ENCODE assay signal across 32 mouse cellular contexts in the genomic region with DNA sequence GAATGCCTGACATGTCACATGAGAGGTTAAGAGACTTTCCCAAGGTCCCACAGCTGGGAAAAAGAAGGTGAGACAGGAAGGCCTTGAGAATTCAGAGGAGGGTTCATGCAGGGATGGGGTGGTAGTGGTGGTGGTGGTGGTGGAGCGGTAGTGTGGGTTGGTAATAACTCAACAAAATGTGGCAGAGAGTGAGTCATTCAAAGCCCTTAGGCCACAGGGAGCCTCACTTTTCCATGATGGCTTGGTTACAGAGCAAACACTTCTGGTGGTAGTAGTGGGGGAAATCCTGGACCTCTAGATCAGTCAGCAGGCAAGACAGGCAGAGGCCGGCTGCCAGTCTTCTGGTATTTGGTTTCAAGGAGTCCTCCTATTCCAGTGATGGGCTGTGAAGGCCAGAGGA. TPM values are rescaled to one million over a fixed set of nuclear protein-coding genes. Genes with fewer than 3 reads are reported as not detected.
DNase-seq lines count a peak whose midpoint lies in the region; ATAC-seq and TF ChIP-seq lines count a peak whose summit lies in the region.
"Had no signal": no experiment of that assay in that cellular context is flagged by ENCODE, and none has a peak within 500 bp of the region (broad histone marks: within the 10 kb centered on the region; RNA-seq: fewer than 3 reads in every experiment).

No protein-coding gene starts in this region.

- H3K4me3 ChIP-seq in stomach, embryonic 15.5 days (replicated peaks) = no peak overlapping the region
- no peak overlapping the region for H3K4me3 ChIP-seq in stomach, postnatal 0 days (ENCODE audit: low read depth, low read length)
- H3K4me3 ChIP-seq: embryonic facial prominence, embryonic 12.5 days; embryonic facial prominence, embryonic 15.5 days; forebrain, embryonic 15.5 days; heart, embryonic 12.5 days; heart, embryonic 15.5 days; hindbrain, embryonic 15.5 days had no signal

- DNase-seq in adrenal gland, postnatal 36 days = peak; percentile 11 to 18
- DNase-seq in adrenal gland, postnatal 10 days = no peak
- DNase-seq in stomach, postnatal 0 days (ENCODE audit: low spot score) = no peak
- peak; percentile 59 for DNase-seq in 416B (ENCODE audit: low read depth)
- no peak for DNase-seq in layer of hippocampus, adult 18-20 months (ENCODE audit: low spot score in 2 of 2)
- DNase-seq in cerebellum, postnatal 14 days = no peak
- DNase-seq: adrenal gland, adult 8-10 months; cerebellum, adult 18-20 months; cerebellum, adult 9-10 months; cerebellum, postnatal 25 days; gastrocnemius, postnatal 10 days; heart, adult 11 months; heart, postnatal 10 days; heart, postnatal 4 days; kidney, adult 2 months had no signal

- peak overlapping the region; percentile 1; the same call in 1 of the 2 replicates for H3K27ac ChIP-seq in stomach, embryonic 15.5 days
- no peak overlapping the region for H3K27ac ChIP-seq in stomach, postnatal 0 days (replicated peaks)
- H3K27ac ChIP-seq: embryonic facial prominence, embryonic 12.5 days; embryonic facial prominence, embryonic 15.5 days; forebrain, embryonic 15.5 days; heart, embryonic 15.5 days; hindbrain, embryonic 15.5 days had no signal

- no peak overlapping the region for H3K9ac ChIP-seq in stomach, embryonic 15.5 days
- no peak overlapping the region for H3K9ac ChIP-seq in stomach, postnatal 0 days (ENCODE audit: low read length)
- H3K9ac ChIP-seq: embryonic facial prominence, embryonic 12.5 days; embryonic facial prominence, embryonic 15.5 days; forebrain, embryonic 15.5 days; heart, embryonic 12.5 days; heart, embryonic 15.5 days; hindbrain, embryonic 15.5 days had no signal

- no peak overlapping the region for H3K4me2 ChIP-seq in stomach, embryonic 15.5 days
- no peak overlapping the region for H3K4me2 ChIP-seq in stomach, postnatal 0 days (replicated peaks; ENCODE audit: low read depth)
- H3K4me2 ChIP-seq: embryonic facial prominence, embryonic 12.5 days; embryonic facial prominence, embryonic 15.5 days; forebrain, embryonic 15.5 days; heart, embryonic 12.5 days; heart, embryonic 15.5 days; hindbrain, embryonic 15.5 days had no signal

- H3K36me3 ChIP-seq in stomach, embryonic 15.5 days = no peaks in the 10 kb centered on the region
- H3K36me3 ChIP-seq in stomach, postnatal 0 days (ENCODE audit: control insufficient read depth, insufficient read depth, low read length) = no peaks in the 10 kb centered on the region
- H3K36me3 ChIP-seq: embryonic facial prominence, embryonic 12.5 days; embryonic facial prominence, embryonic 15.5 days; forebrain, embryonic 15.5 days; heart, embryonic 12.5 days; heart, embryonic 15.5 days; hindbrain, embryonic 15.5 days had no signal

- ATAC-seq in stomach, embryonic 15.5 days (ENCODE audit: insufficient read depth, low FRiP score, low read depth) = no peak
- ATAC-seq in stomach, postnatal 0 days (ENCODE audit: low FRiP score, low TSS enrichment) = no peak
- ATAC-seq: CD4-positive, CD25-positive, alpha-beta regulatory T cell, adult 4 months; forebrain, embryonic 15.5 days; intestine, postnatal 0 days; Patski had no signal

- TF ChIP-seq CTCF in stomach, postnatal 0 days (IDR thresholded peaks at IDR 0.05; ENCODE audit: low read depth) = no peak

- H3K9me3 ChIP-seq in stomach, embryonic 15.5 days = no peaks in the 10 kb centered on the region
- no peaks in the 10 kb centered on the region for H3K9me3 ChIP-seq in stomach, postnatal 0 days (ENCODE audit: control insufficient read depth, low read length)
- H3K9me3 ChIP-seq: embryonic facial prominence, embryonic 12.5 days; embryonic facial prominence, embryonic 15.5 days; forebrain, embryonic 15.5 days; heart, embryonic 12.5 days; heart, embryonic 15.5 days; hindbrain, embryonic 15.5 days had no signal

- WGBS in stomach, embryonic 15.5 days = 83% methylated on average over 2 of the region's 2 CpGs
- 80% methylated on average over 2 of the region's 2 CpGs for WGBS in stomach, postnatal 0 days

- H3K4me1 ChIP-seq in stomach, embryonic 15.5 days = 0 out of 2 replicates have a peak, but pooled peaks cover 2% of the 10 kb centered on the region
- no peaks in the 10 kb centered on the region for H3K4me1 ChIP-seq in stomach, postnatal 0 days (replicated peaks; ENCODE audit: control insufficient read depth, insufficient read depth)
- H3K4me1 ChIP-seq: embryonic facial prominence, embryonic 12.5 days; embryonic facial prominence, embryonic 15.5 days; forebrain, embryonic 15.5 days; heart, embryonic 15.5 days; hindbrain, embryonic 15.5 days had no signal

- TF ChIP-seq EP300 in stomach, postnatal 0 days (optimal IDR thresholded peaks at IDR 0.05) = no peak

- H3K27me3 ChIP-seq in stomach, embryonic 15.5 days (replicated peaks) = no peaks in the 10 kb centered on the region
- H3K27me3 ChIP-seq in stomach, postnatal 0 days (ENCODE audit: control insufficient read depth, insufficient read depth, low read length) = no peaks in the 10 kb centered on the region
- H3K27me3 ChIP-seq: embryonic facial prominence, embryonic 15.5 days; forebrain, embryonic 15.5 days; hindbrain, embryonic 15.5 days; Patski had no signal

RNA-seq across cellular contexts. Expression of gene Alox12b, which starts 15.8 kb away (rescaled TPM):
- not detected for total RNA-seq in adrenal gland, postnatal 36 days (2021)
- total RNA-seq in adrenal gland, postnatal 10 days (2021) = not detected
- polyA plus RNA-seq in stomach, embryonic 15.5 days (2015; fragmentation: Nextera tagmentation; extraction: Ambion mirVana) = 4.2 and 11.5 TPM in 2 replicates
- polyA plus RNA-seq in stomach, postnatal 0 days (2015; fragmentation: Nextera tagmentation; extraction: Ambion mirVana) = 80.5 and 91.8 TPM in 2 replicates
- total RNA-seq in layer of hippocampus, adult 18-20 months (2021) = 10 to 100 TPM; 10.7 to 18.4 TPM
- total RNA-seq: adrenal gland, adult 8-10 months; common myeloid progenitor, adult 5-6 weeks; gastrocnemius, postnatal 10 days; gastrocnemius, postnatal 4 days; heart, adult 8-10 months; heart, postnatal 10 days; heart, postnatal 4 days had no signal
- polyA plus RNA-seq: C2C12; CD4-positive, CD25-positive, alpha-beta regulatory T cell, adult 4 months; forebrain, embryonic 15.5 days; heart, embryonic 12.5 days; Patski had no signal

RNA-seq across cellular contexts. Expression of gene Alox8, which starts 25.0 kb away (rescaled TPM):
- not detected for total RNA-seq in adrenal gland, postnatal 36 days (2021)
- total RNA-seq in adrenal gland, postnatal 10 days (2021) = not detected
- polyA plus RNA-seq in stomach, embryonic 15.5 days (2015; fragmentation: Nextera tagmentation; extraction: Ambion mirVana) = 0.28 and 0.31 TPM in 2 replicates
- 1.2 and 1.3 TPM in 2 replicates for polyA plus RNA-seq in stomach, postnatal 0 days (2015; fragmentation: Nextera tagmentation; extraction: Ambion mirVana)
- total RNA-seq in layer of hippocampus, adult 18-20 months (2021) = 10 to 100 TPM in 1 of 2 experiments, 1 to 10 TPM in 1; 8.6 to 10.1 TPM
- total RNA-seq: adrenal gland, adult 8-10 months; common myeloid progenitor, adult 5-6 weeks; gastrocnemius, postnatal 4 days had no signal
- polyA plus RNA-seq: hindbrain, embryonic 11.5 days; intestine, postnatal 0 days; Patski had no signal

RNA-seq across cellular contexts. Expression of gene Aloxe3, which starts 46.9 kb away (rescaled TPM):
- total RNA-seq in adrenal gland, postnatal 36 days (2021) = 1 to 10 TPM in 1 of 2 experiments, under 1 TPM in 1; 0.63 to 1.1 TPM
- under 1 TPM; 0.60 to 0.76 TPM for total RNA-seq in adrenal gland, postnatal 10 days (2021)
- 0.27 and 1.2 TPM in 2 replicates for polyA plus RNA-seq in stomach, embryonic 15.5 days (2015; fragmentation: Nextera tagmentation; extraction: Ambion mirVana)
- 20.2 and 22.5 TPM in 2 replicates for polyA plus RNA-seq in stomach, postnatal 0 days (2015; fragmentation: Nextera tagmentation; extraction: Ambion mirVana)
- total RNA-seq in layer of hippocampus, adult 18-20 months (2021) = 1 to 10 TPM; 8.6 to 9.1 TPM
- total RNA-seq: common myeloid progenitor, adult 5-6 weeks; heart, adult 8-10 months; heart, postnatal 10 days had no signal
- polyA plus RNA-seq: forebrain, embryonic 11.5 days had no signal

RNA-seq across cellular contexts. Expression of gene 9130213A22Rik, which starts 50.2 kb away (rescaled TPM):
- total RNA-seq in adrenal gland, postnatal 36 days (2021) = under 1 TPM; 0.50 to 0.76 TPM
- under 1 TPM; 0.48 to 0.66 TPM for total RNA-seq in adrenal gland, postnatal 10 days (2021)
- polyA plus RNA-seq in stomach, embryonic 15.5 days (2015; fragmentation: Nextera tagmentation; extraction: Ambion mirVana) = 0.37 TPM in 2 replicates
- 0.24 and 0.41 TPM in 2 replicates for polyA plus RNA-seq in stomach, postnatal 0 days (2015; fragmentation: Nextera tagmentation; extraction: Ambion mirVana)
- 1 to 10 TPM; 1.3 to 1.6 TPM for total RNA-seq in layer of hippocampus, adult 18-20 months (2021)
- total RNA-seq: common myeloid progenitor, adult 5-6 weeks; ES-E14 had no signal
- polyA plus RNA-seq: CD4-positive, CD25-positive, alpha-beta regulatory T cell, adult 4 months; forebrain, embryonic 11.5 days; hindbrain, embryonic 11.5 days had no signal

RNA-seq across cellular contexts. Expression of gene Hes7, which starts 52.4 kb away (rescaled TPM):
- under 1 TPM; 0.17 to 0.26 TPM for total RNA-seq in adrenal gland, postnatal 36 days (2021)
- under 1 TPM; 0.18 to 0.36 TPM for total RNA-seq in adrenal gland, postnatal 10 days (2021)
- polyA plus RNA-seq in stomach, embryonic 15.5 days (2015; fragmentation: Nextera tagmentation; extraction: Ambion mirVana) = 0.76 and 1.0 TPM in 2 replicates
- polyA plus RNA-seq in stomach, postnatal 0 days (2015; fragmentation: Nextera tagmentation; extraction: Ambion mirVana) = 0.29 and 0.41 TPM in 2 replicates
- total RNA-seq in layer of hippocampus, adult 18-20 months (2021) = 1 to 10 TPM; 1.1 to 1.6 TPM
- total RNA-seq: common myeloid progenitor, adult 5-6 weeks; ES-E14; gastrocnemius, postnatal 10 days had no signal
- polyA plus RNA-seq: CD4-positive, CD25-positive, alpha-beta regulatory T cell, adult 4 months had no signal

Comparison
In these comparisons a context has a peak if more than half of its experiments do, and no peak if none do; other contexts are left out.
1. DNase-seq: peak in adrenal gland, postnatal 36 days (2 of 2) and 416B (single experiment); none in adrenal gland, postnatal 10 days (single experiment), stomach, postnatal 0 days (single experiment), layer of hippocampus, adult 18-20 months (0 of 2) and cerebellum, postnatal 14 days (0 of 2).
2. RNA of gene Alox12b, which starts 15.8 kb away (total RNA-seq): 10.7 to 18.4 TPM in layer of hippocampus, adult 18-20 months; not detected in adrenal gland, postnatal 36 days and not detected in adrenal gland, postnatal 10 days; every median in the first group is over 10 times any median in the second.
3. RNA of gene Alox8, which starts 25.0 kb away (total RNA-seq): 8.6 to 10.1 TPM in layer of hippocampus, adult 18-20 months; not detected in adrenal gland, postnatal 36 days and not detected in adrenal gland, postnatal 10 days; every median in the first group is over 4 times any median in the second.
4. RNA of gene Aloxe3, which starts 46.9 kb away (total RNA-seq): 8.6 to 9.1 TPM in layer of hippocampus, adult 18-20 months; 0.63 to 1.1 TPM in adrenal gland, postnatal 36 days and 0.60 to 0.76 TPM in adrenal gland, postnatal 10 days; every median in the first group is over 4 times any median in the second.